Mouse (Mus musculus) brain, embryonic 14.5 days (tissue): Measurements from ENCODE around the gene Tbc1d1.

ENCODE experiments used
- CTCF ChIP-seq: fragments of 200-500 bp; IDR thresholded peaks from 2 replicates; pipeline ENCODE4 v1.5.1; 2012; ENCODE audit warnings: inconsistent platforms, mild to moderate bottlenecking, moderate library complexity, borderline replicate concordance; ENCODE audit not compliant: insufficient read depth, insufficient read length; ENCODE audit errors: extremely low read depth
- POLR2A ChIP-seq: fragments of 200-500 bp; IDR thresholded peaks from 2 replicates; pipeline ENCODE4 v1.6.1; 2012; ENCODE audit warnings: mild to moderate bottlenecking, inconsistent platforms, borderline replicate concordance; ENCODE audit not compliant: poor library complexity, insufficient read depth, insufficient read length, severe bottlenecking; ENCODE audit errors: extremely low read depth

DNA sequence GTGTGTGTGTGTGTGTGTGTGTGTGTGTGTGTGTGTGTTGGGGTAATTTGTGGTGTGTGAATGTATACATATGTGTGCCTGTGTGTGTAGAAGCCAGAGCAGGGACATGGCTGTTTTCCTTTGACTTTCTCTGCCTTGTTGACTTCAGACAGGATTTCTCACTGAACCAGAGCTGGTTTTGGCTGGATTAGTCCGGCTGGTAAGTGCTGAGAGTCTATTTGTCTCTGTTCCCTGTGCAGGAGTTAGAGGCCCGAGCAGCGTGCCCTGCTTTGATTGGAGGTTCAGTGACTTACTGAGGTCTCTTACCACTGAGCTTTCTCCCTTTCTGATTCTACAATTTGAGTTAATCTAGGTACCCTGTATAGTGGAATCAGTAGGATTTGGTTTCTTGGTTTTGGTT is 109.8 kb downstream of the Tbc1d1 start:
- TF ChIP-seq POLR2A (no peak), CTCF (no peak)
